Mouse (Mus musculus): ENCODE results near the gene Taok3. TPM values are rescaled to one million over a fixed set of nuclear protein-coding genes. Genes with fewer than 3 reads are reported as not detected.

The Taok3 gene
- polyA plus RNA-seq, 1 experiment from 2014 or later = 20.1 TPM

- Histone ChIP-seq H3K4me2 (replicated peaks; ENCODE audit: low read depth, low read length) (no peak overlapping the region), H3K27ac (ENCODE audit: low read length) (no peak overlapping the region), H3K27me3 (ENCODE audit: insufficient read depth, low read length) (no peaks in the 10 kb centered on the region), H3K36me3 (ENCODE audit: insufficient read depth, low read length) (peaks cover 14% of the 10 kb centered on the region), H3K9ac (replicated peaks; ENCODE audit: low read length) (no peak overlapping the region), H3K9me3 (ENCODE audit: low read length) (peaks cover 4% of the 10 kb centered on the region; the same call in 1 of the 2 replicates), H3K4me3 (ENCODE audit: low read length) (no peak overlapping the region), H3K4me1 (ENCODE audit: insufficient read depth, low read length) (no peaks in the 10 kb centered on the region)
- 91% methylated on average over 16 of the region's 21 CpGs for WGBS
- no peak for ATAC-seq (ENCODE audit: low FRiP score, low TSS enrichment)
These were observed 143.6 kb downstream of the Taok3 start for GRCm38 (mm10) chr5:117263566-117263965.

GRCm38 (mm10) chr5:117264701-117265100 is 144.8 kb downstream of the Taok3 start:
- no peak overlapping the region for H3K9ac ChIP-seq (replicated peaks; ENCODE audit: low read length)
- no peaks in the 10 kb centered on the region for H3K4me1 ChIP-seq (ENCODE audit: insufficient read depth, low read length)
- no peak overlapping the region for H3K4me3 ChIP-seq (ENCODE audit: low read length)
- H3K27me3 ChIP-seq (ENCODE audit: insufficient read depth, low read length) = no peaks in the 10 kb centered on the region
- peaks cover 14% of the 10 kb centered on the region for H3K36me3 ChIP-seq (ENCODE audit: insufficient read depth, low read length)
- H3K9me3 ChIP-seq (ENCODE audit: low read length) = peaks cover 4% of the 10 kb centered on the region; the same call in 1 of the 2 replicates
- H3K27ac ChIP-seq (ENCODE audit: low read length) = no peak overlapping the region
- H3K4me2 ChIP-seq (replicated peaks; ENCODE audit: low read depth, low read length) = no peak overlapping the region
- 46% methylated on average over 5 of the region's 5 CpGs for WGBS
- ATAC-seq (ENCODE audit: low FRiP score, low TSS enrichment) = no peak

DNA sequence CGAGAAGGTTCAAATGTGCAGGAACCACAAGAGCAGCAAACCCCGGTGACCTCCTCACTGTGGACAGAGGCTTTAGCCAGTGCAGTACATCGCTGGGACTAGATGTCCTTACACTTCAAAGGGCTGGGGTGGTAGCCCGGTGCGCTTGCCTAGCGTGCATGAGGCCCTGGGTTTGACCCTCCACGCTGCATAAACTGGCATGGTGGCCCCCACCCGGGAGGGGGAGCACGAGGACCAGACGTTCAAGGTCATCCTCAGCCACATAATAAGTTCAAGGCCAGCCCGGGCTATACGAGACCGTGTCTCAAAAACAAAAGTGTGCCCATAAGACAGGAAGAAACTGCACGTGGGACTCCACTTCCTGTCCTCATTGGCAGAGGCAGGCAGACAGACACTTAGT is 148.0 kb downstream of the Taok3 start:
- no peak overlapping the region for H3K4me2 ChIP-seq (replicated peaks; ENCODE audit: low read depth, low read length)
- no peak for ATAC-seq (ENCODE audit: low FRiP score, low TSS enrichment)
- 60% methylated on average over 14 of the region's 14 CpGs for WGBS
- H3K9me3 ChIP-seq (ENCODE audit: low read length) = peaks cover 4% of the 10 kb centered on the region; the same call in 1 of the 2 replicates
- no peak overlapping the region for H3K27ac ChIP-seq (ENCODE audit: low read length)
- no peak overlapping the region for H3K9ac ChIP-seq (replicated peaks; ENCODE audit: low read length)
- H3K36me3 ChIP-seq (ENCODE audit: insufficient read depth, low read length) = peaks cover 14% of the 10 kb centered on the region
- H3K27me3 ChIP-seq (ENCODE audit: insufficient read depth, low read length) = no peaks in the 10 kb centered on the region
- no peaks in the 10 kb centered on the region for H3K4me1 ChIP-seq (ENCODE audit: insufficient read depth, low read length)
- H3K4me3 ChIP-seq (ENCODE audit: low read length) = no peak overlapping the region

- H3K27me3 ChIP-seq (ENCODE audit: insufficient read depth, low read length) = no peaks in the 10 kb centered on the region
- peaks cover 9% of the 10 kb centered on the region for H3K36me3 ChIP-seq (ENCODE audit: insufficient read depth, low read length)
- H3K4me2 ChIP-seq (replicated peaks; ENCODE audit: low read depth, low read length) = no peak overlapping the region
- no peak for ATAC-seq (ENCODE audit: low FRiP score, low TSS enrichment)
- no peak overlapping the region for H3K27ac ChIP-seq (ENCODE audit: low read length)
- H3K4me3 ChIP-seq (ENCODE audit: low read length) = no peak overlapping the region
- H3K9me3 ChIP-seq (ENCODE audit: low read length) = peaks cover 1% of the 10 kb centered on the region; the same call in 1 of the 2 replicates
- H3K4me1 ChIP-seq (ENCODE audit: insufficient read depth, low read length) = no peaks in the 10 kb centered on the region
- WGBS = 52% methylated on average over 5 of the region's 5 CpGs
- H3K9ac ChIP-seq (replicated peaks; ENCODE audit: low read length) = no peak overlapping the region
These were observed 148.8 kb downstream of the Taok3 start for GRCm38 (mm10) chr5:117268749-117269148.

GRCm38 (mm10) chr5:117269395-117269794 is 149.5 kb downstream of the Taok3 start:
- 0 out of 2 replicates have a peak, but pooled peaks cover 4% of the 10 kb centered on the region for H3K36me3 ChIP-seq (ENCODE audit: insufficient read depth, low read length)
- no peak for ATAC-seq (ENCODE audit: low FRiP score, low TSS enrichment)
- H3K27me3 ChIP-seq (ENCODE audit: insufficient read depth, low read length) = no peaks in the 10 kb centered on the region
- peaks cover 3% of the 10 kb centered on the region; the same call in 1 of the 2 replicates for H3K4me1 ChIP-seq (ENCODE audit: insufficient read depth, low read length)
- no peaks in the 10 kb centered on the region for H3K9me3 ChIP-seq (ENCODE audit: low read length)
- no peak overlapping the region for H3K9ac ChIP-seq (replicated peaks; ENCODE audit: low read length)
- WGBS = 95% methylated on average over 12 of the region's 12 CpGs
- no peak overlapping the region for H3K4me3 ChIP-seq (ENCODE audit: low read length)
- H3K4me2 ChIP-seq (replicated peaks; ENCODE audit: low read depth, low read length) = no peak overlapping the region
- H3K27ac ChIP-seq (ENCODE audit: low read length) = no peak overlapping the region

DNA sequence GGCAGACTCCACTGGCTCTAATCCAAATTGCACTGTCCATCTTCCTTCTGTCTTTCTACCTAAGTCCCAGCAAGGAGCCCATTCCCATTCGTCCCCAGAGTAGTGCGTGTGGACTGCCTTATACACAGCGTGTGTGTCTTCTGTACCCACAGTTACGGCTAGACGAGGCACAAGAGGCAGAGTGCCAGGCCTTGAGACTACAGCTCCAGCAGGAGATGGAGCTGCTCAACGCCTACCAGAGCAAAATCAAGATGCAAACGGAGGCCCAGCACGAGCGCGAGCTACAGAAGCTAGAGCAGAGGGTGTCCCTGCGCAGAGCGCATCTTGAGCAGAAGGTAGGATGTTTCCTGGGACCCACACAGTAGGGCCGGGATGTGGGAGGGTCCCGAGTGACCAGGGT is 152.0 kb downstream of the Taok3 start:
- ATAC-seq (ENCODE audit: low FRiP score, low TSS enrichment) = no peak
- Histone ChIP-seq H3K27ac (ENCODE audit: low read length) (no peak overlapping the region), H3K36me3 (ENCODE audit: insufficient read depth, low read length) (no peaks in the 10 kb centered on the region), H3K27me3 (ENCODE audit: insufficient read depth, low read length) (no peaks in the 10 kb centered on the region), H3K9me3 (ENCODE audit: low read length) (no peaks in the 10 kb centered on the region), H3K9ac (replicated peaks; ENCODE audit: low read length) (no peak overlapping the region), H3K4me3 (ENCODE audit: low read length) (no peak overlapping the region), H3K4me2 (replicated peaks; ENCODE audit: low read depth, low read length) (no peak overlapping the region), H3K4me1 (ENCODE audit: insufficient read depth, low read length) (peaks cover 3% of the 10 kb centered on the region; the same call in 1 of the 2 replicates)
- 92% methylated on average over 14 of the region's 14 CpGs for WGBS

DNA sequence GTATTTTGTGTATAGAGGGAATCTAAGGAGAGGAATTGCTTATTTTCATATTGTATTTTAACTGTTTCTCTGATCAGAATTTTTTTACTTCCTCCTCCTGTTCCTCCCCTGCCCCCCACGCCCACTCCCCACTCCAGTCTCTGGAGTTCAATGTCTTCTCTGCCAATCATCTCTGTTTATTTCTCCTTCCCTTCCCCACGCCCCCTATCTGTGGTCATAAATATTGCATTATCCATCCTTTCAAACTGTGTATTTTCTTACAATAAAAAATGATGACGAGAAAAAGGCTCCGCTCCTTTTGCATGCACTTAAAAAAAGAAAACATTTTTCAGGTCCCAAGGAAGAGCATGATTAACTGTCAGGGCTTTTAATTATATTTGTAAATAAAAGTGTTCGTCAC is 154.9 kb downstream of the Taok3 start:
- no peak for ATAC-seq (ENCODE audit: low FRiP score, low TSS enrichment)
- Histone ChIP-seq H3K36me3 (ENCODE audit: insufficient read depth, low read length) (no peaks in the 10 kb centered on the region), H3K4me3 (ENCODE audit: low read length) (no peak overlapping the region), H3K4me2 (replicated peaks; ENCODE audit: low read depth, low read length) (no peak overlapping the region), H3K27me3 (ENCODE audit: insufficient read depth, low read length) (no peaks in the 10 kb centered on the region), H3K27ac (ENCODE audit: low read length) (no peak overlapping the region), H3K4me1 (ENCODE audit: insufficient read depth, low read length) (peaks cover 5% of the 10 kb centered on the region; the same call in 1 of the 2 replicates), H3K9ac (replicated peaks; ENCODE audit: low read length) (no peak overlapping the region), H3K9me3 (ENCODE audit: low read length) (no peaks in the 10 kb centered on the region)
- 45% methylated on average over 5 of the region's 5 CpGs for WGBS

- peaks cover 5% of the 10 kb centered on the region; the same call in 1 of the 2 replicates for H3K4me1 ChIP-seq (ENCODE audit: insufficient read depth, low read length)
- no peak overlapping the region for H3K9ac ChIP-seq (replicated peaks; ENCODE audit: low read length)
- no peak overlapping the region for H3K4me3 ChIP-seq (ENCODE audit: low read length)
- no peaks in the 10 kb centered on the region for H3K9me3 ChIP-seq (ENCODE audit: low read length)
- H3K27ac ChIP-seq (ENCODE audit: low read length) = no peak overlapping the region
- H3K36me3 ChIP-seq (ENCODE audit: insufficient read depth, low read length) = peaks cover 18% of the 10 kb centered on the region
- no peak overlapping the region for H3K4me2 ChIP-seq (replicated peaks; ENCODE audit: low read depth, low read length)
- no peaks in the 10 kb centered on the region for H3K27me3 ChIP-seq (ENCODE audit: insufficient read depth, low read length)
- ATAC-seq (ENCODE audit: low FRiP score, low TSS enrichment) = no peak
- WGBS = 95% methylated on average over 6 of the region's 6 CpGs
These were observed 157.9 kb downstream of the Taok3 start for GRCm38 (mm10) chr5:117277784-117278183.

GRCm38 (mm10) chr5:117278809-117279668 is 159.1 kb downstream of the Taok3 start:
- Histone ChIP-seq H3K27me3 (ENCODE audit: insufficient read depth, low read length) (no peaks in the 10 kb centered on the region), H3K9ac (replicated peaks; ENCODE audit: low read length) (no peak overlapping the region), H3K36me3 (ENCODE audit: insufficient read depth, low read length) (peaks cover 26% of the 10 kb centered on the region), H3K27ac (ENCODE audit: low read length) (no peak overlapping the region), H3K9me3 (ENCODE audit: low read length) (no peaks in the 10 kb centered on the region), H3K4me1 (ENCODE audit: insufficient read depth, low read length) (peaks cover 7% of the 10 kb centered on the region; the same call in 1 of the 2 replicates), H3K4me2 (replicated peaks; ENCODE audit: low read depth, low read length) (no peak overlapping the region), H3K4me3 (ENCODE audit: low read length) (no peak overlapping the region)
- no peak for ATAC-seq (ENCODE audit: low FRiP score, low TSS enrichment)
- WGBS = 76% methylated on average over 15 of the region's 15 CpGs

DNA sequence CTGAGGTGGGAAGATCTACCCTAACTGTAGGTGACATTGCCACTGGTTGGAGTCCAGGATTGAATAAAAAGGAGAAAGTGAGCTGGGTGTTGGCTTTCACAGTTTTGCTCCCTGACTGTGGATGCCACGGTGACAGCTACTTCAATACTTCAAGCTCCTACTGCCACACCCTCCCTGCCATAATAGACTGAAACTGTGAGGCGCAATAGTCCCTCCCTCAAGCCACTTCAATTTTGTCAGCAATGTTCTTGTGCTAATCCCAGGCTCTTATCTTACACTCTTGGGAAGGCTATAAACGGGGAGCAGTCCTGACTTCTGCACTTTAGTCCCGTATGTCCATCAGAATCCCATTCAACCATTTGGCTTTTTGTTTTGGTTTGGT is 159.7 kb downstream of the Taok3 start:
- Histone ChIP-seq H3K27ac (ENCODE audit: low read length) (no peak overlapping the region), H3K9me3 (ENCODE audit: low read length) (no peaks in the 10 kb centered on the region), H3K27me3 (ENCODE audit: insufficient read depth, low read length) (no peaks in the 10 kb centered on the region), H3K9ac (replicated peaks; ENCODE audit: low read length) (no peak overlapping the region), H3K4me2 (replicated peaks; ENCODE audit: low read depth, low read length) (no peak overlapping the region), H3K4me1 (ENCODE audit: insufficient read depth, low read length) (peaks cover 7% of the 10 kb centered on the region; the same call in 1 of the 2 replicates), H3K36me3 (ENCODE audit: insufficient read depth, low read length) (peaks cover 30% of the 10 kb centered on the region), H3K4me3 (ENCODE audit: low read length) (no peak overlapping the region)
- no peak for ATAC-seq (ENCODE audit: low FRiP score, low TSS enrichment)
- WGBS = 68% methylated on average over 4 of the region's 4 CpGs

Data from kidney, embryonic 16.5 days (tissue).